Mouse (Mus musculus): ENCODE results near the gene Ryr2. TPM values are rescaled to one million over a fixed set of nuclear protein-coding genes. Genes with fewer than 3 reads are reported as not detected.
"Not testable (repeated sequence)": the region's sequence is repeated elsewhere in the genome, so short reads cannot be mapped to it uniquely, and the experiment has no call there.

Ryr2 gene
- total RNA-seq, 2 experiments from 2014 or later: not detected

DNA sequence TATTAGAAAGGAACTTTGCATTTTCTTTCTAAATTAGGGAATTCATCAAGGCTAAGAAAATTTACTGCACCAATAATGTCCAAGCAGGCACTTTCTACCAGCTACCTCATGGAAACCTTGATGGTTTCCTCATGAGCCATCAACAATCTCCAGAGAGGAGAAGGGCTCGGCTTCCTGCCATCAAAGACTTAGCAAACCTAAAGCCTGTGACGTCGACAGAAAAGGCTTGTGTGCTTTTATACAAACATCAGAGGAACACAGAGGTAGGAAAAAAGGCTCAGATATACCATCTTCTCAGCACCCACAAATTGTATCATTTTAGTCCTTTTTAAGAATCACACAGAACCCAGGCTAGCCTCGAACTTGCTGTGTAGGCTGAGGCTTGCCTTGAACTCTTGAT, 148.5 kb downstream of the Ryr2 start:
- ATAC-seq (replicated peaks; ENCODE audit: poor library complexity): no peak

- no peak for ATAC-seq (replicated peaks; ENCODE audit: poor library complexity)
Observed at GRCm38 (mm10) chr13:11951951-11952350, 154.8 kb downstream of the Ryr2 start.

DNA sequence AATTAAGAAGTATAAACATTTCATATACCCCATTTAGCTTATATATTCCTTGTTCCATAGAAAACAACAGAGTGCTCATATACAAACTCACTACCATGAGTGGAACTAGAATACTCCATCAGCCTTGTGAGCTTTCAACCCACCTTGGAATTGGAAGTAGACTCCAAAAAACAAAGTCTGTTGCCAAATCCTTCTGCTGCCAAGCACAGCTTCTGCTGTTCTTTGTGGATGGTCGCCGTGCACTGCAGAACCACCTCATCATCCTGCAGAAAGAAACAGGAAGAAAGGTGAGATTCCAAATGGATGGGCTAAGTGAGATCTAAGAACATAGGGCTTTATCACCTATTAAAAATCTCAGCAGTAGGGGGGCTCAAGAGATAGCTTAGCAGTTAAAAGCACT, 161.0 kb downstream of the Ryr2 start:
- no peak for ATAC-seq (replicated peaks; ENCODE audit: poor library complexity)

GRCm38 (mm10) chr13:11941724-11942123, 165.0 kb downstream of the Ryr2 start:
- ATAC-seq (replicated peaks; ENCODE audit: poor library complexity): no peak

- ATAC-seq (replicated peaks; ENCODE audit: poor library complexity): not testable (repeated sequence)
Observed at GRCm38 (mm10) chr13:11934297-11935060, 172.3 kb downstream of the Ryr2 start.

DNA sequence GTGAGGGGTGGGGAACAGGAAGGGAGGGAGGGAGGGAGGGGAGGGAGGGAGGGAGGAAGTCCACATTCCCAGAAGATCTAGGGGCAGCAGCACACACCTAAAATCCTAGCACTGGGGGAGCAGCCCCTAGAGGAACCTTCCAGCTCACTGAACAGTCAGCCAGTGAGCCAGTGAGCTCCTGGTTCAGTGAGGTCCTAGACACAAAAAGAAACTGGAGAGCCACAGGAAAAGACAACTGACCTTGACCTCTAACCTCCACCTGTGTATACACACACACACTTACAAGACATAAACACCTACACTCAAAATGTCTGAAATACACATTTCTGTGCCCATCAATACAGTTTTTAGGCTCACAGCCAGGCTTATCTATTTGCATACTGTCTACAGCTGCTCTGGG, 173.4 kb downstream of the Ryr2 start:
- ATAC-seq (replicated peaks; ENCODE audit: poor library complexity): no peak

DNA sequence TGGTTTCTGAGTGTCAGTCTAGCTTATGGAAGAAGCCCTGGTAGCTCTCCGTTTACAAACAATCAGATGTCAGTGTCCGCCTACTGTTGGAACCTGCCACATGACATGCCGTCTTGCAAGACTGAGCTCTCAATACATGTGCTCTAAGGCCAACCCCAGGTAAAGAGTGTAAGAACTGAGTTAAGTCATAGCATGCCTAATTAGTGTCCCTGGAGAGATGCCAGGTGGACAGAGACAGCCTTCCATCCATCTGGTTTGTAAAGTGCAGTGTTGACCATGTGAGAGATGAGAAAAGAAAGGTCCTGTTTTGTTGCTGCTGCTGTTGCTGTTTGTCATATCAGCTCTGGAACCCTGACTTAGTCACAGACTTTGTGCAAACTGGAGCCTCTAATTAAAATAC, 178.0 kb downstream of the Ryr2 start:
- no peak for ATAC-seq (replicated peaks; ENCODE audit: poor library complexity)

DNA sequence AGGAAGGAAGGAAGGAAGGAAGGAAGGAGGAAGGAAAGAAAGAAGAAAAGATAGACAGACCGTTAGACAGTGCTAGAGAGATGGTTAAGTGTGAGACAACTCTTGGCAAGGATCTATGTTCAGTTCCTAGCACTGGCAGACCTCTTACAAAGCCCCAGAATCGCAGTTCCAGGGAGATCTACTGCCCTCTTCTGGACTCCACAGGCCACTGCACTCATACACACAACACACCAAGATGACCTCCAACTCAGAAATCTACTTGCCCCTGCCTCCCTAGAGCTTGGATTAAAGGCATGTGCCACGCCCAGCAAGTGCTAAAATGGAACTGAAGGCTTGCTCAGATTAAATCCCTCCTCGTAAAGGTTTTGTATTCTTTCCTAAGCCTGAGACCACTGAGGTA, 179.0 kb downstream of the Ryr2 start:
- no peak for ATAC-seq (replicated peaks; ENCODE audit: poor library complexity)

DNA sequence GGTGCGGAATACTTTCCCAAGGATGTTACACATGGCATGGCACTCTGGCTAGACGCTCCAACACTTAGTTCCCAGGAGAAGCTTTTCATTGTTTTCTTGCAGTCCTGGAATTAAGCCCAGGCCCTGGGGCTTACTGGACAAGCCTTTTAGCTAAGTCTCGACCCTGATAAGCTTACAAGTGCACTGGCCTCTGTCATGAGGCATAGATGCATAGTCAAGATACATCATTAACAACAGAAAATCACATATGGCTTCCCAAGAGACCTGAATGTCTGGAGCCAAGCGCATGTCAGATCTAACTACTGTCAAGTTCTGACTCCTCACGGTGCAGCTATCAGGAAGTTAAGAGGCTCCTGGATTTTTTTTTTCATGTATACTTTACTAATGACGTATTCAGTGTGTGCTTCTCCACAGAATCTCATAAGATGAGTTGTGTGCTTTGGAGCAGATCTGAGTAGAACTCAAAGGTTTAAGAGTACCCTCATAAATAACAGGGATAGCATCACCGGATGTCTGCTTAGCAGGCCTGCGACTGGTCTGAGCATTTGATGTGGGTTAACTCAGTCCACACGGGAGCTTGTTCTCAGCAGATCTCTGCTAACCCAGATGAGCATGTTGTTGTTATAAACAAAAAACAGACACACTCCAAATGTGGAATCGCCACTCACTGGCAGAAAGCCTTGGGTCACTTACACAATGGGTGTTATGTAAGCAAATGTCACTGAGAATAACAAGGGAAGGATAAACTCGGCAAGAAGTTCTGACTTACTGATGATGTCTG, 179.8 kb downstream of the Ryr2 start:
- ATAC-seq (replicated peaks; ENCODE audit: poor library complexity): no peak

DNA sequence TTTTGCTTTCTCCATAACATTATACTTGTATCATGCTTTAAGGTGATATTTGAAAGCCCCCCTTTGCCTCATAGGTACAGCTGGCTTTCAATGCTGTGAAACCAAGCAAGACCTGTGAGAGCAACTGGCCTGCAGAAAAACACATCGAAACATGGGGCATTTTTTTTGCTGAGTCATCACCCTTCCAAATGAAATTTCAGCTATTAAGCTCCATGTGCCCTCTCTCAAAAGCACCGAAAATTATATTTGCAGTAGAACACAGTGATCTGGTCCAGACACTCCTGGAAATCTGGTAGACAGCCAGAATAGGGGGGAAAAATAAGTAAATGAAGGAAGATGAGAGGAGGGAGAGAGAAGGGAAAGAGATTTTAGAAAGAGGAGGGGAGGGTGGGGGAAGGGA, 180.5 kb downstream of the Ryr2 start:
- ATAC-seq (replicated peaks; ENCODE audit: poor library complexity): no peak

DNA sequence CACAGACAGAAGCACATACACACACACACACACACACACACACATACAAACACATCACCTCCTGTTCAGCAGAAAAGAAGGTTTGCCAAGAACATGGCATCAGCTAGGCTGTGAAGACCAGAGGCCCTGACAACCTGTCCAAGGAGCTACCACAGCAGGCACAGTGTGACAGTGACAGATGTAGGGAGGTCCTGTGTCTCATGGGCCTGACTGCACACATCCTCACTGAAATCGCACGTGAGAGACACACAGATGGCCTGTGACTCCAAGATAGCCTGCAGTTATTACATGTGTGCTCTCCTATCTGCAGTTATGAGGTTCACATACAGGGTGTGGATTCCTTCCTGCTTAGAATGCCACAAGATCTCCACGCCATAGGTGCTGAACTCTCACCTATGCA, 182.0 kb downstream of the Ryr2 start:
- no peak for ATAC-seq (replicated peaks; ENCODE audit: poor library complexity)

DNA sequence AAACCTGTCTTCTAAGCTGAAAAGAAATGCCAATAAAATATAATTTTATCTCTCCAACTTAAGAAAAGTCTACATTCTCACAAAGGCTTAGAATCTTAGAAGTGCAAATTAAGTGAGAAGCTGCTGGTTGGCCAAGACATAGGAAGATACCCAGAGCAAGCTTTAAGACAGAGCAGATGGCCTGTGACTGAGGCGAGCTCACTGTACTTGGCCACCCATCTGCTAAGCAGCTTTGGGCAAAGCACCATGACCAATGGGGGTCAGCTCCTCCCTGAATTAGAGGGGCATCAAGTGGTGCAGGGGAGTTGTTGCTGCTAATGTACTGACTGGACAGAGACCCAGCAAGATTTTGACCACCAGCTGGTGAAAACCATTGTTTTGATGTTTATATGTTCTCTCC, 186.2 kb downstream of the Ryr2 start:
- ATAC-seq (replicated peaks; ENCODE audit: poor library complexity): no peak

DNA sequence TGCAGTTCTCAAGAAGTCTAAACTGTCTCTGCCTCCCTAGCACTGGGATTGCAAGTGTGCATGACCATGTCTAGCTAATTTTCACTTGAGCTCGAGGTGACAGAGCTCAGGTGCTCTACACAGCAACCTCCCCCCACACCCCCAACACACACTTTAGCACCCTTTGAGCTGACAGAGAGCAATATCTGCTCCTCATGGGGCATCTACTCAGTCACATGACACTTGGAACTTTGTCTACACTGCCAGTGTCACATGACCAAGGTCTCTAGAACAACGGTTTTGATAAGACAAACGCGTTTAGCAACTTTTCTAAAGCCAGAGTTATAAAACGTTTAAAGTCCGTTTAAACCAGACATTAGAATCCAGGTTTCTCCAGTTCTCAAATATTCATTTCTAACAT, 187.3 kb downstream of the Ryr2 start:
- no peak for ATAC-seq (replicated peaks; ENCODE audit: poor library complexity)

- no peak for ATAC-seq (replicated peaks; ENCODE audit: poor library complexity)
Observed at GRCm38 (mm10) chr13:11915619-11916018, 191.1 kb downstream of the Ryr2 start.

GRCm38 (mm10) chr13:11914682-11915081, 192.1 kb downstream of the Ryr2 start:
- ATAC-seq (replicated peaks; ENCODE audit: poor library complexity): no peak

DNA sequence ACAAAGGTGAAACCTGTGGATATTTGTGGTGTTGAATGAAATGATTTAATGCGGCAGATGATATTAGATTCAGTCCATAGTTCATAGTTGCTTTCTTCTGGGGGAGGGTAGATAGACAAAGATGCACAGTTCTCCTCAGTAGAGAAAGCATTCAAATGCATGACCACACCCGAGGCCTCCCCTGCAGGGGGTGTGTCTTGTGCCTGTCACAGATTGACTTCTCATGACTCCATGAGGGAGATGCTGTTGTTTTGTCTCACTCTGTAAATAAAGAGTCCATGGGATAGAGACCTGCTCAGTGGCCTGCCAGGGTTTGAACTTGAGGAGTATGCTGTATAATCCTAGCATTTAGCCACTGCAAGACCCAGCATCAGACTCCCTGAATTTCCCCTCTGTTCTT, 194.5 kb downstream of the Ryr2 start:
- no peak for ATAC-seq (replicated peaks; ENCODE audit: poor library complexity)

GRCm38 (mm10) chr13:11908123-11908522, 198.6 kb downstream of the Ryr2 start:
- ATAC-seq (replicated peaks; ENCODE audit: poor library complexity): no peak

DNA sequence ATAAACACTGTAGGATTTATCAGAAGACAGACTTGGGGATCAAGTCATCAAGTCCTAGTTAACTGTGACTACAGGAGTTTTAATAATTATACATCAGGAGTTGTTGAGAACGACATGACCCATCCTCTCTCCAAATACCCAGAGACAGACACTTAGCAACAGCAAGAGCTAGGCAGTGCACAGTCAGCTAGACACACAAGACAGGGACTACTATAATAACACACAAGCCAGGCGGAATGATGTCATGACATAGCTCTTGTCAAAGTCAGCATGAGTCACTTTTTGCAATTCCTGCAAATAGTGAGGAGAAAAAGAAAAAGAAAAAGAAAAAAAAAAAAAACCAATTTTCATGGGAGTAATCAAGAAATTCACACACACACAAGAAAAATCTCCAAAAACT, 201.6 kb downstream of the Ryr2 start:
- no peak for ATAC-seq (replicated peaks; ENCODE audit: poor library complexity)

GRCm38 (mm10) chr13:11903272-11903671, 203.5 kb downstream of the Ryr2 start:
- no peak for ATAC-seq (replicated peaks; ENCODE audit: poor library complexity)

GRCm38 (mm10) chr13:11902856-11903255, 203.9 kb downstream of the Ryr2 start:
- ATAC-seq (replicated peaks; ENCODE audit: poor library complexity): no peak

DNA sequence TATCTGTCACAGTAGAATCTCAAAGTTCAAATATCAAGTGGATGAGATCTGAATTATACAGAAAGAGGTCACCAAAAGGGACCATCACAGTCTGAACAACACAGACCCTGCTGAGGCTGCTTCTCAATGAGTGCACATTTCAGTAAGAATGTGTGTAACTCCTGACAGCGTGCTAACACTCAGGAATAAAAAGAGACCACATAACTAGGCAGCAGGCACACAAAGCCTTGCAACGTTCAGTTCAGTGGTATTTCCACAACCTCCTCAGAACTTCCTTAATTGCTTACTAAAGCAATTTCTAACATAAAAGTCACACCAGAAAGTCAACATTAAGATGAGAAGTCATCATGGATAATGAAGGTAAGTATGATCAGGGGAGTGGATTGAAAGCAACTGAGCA, 206.1 kb downstream of the Ryr2 start:
- no peak for ATAC-seq (replicated peaks; ENCODE audit: poor library complexity)

GRCm38 (mm10) chr13:11895631-11896030, 211.1 kb downstream of the Ryr2 start:
- no peak for ATAC-seq (replicated peaks; ENCODE audit: poor library complexity)

Measured in megakaryocyte progenitor cell, adult 5-6 weeks (primary cell).